Mouse (Mus musculus): ENCODE results near the gene Sirt7. TPM values are rescaled to one million over a fixed set of nuclear protein-coding genes. Genes with fewer than 3 reads are reported as not detected.

The Sirt7 gene
- polyA plus RNA-seq, 1 experiment from 2014 or later: 48.2 TPM

GRCm38 (mm10) chr11:120633520-120634343 lies 8.7 kb upstream of the Sirt7 start, which contains the start of gene Mafg:
Mafg (minus strand) TSS chr11:120633600.
- peak; percentile 93 for ATAC-seq (ENCODE audit: low FRiP score, low read depth)
- H3K27me3 ChIP-seq: no peaks in the 10 kb centered on the region
- H3K9ac ChIP-seq (replicated peaks): peak within 1 kb of the TSS; percentile 93
- 13% methylated on average over 57 of the region's 58 CpGs for WGBS
- peak within 1 kb of the TSS; percentile 97 for H3K4me3 ChIP-seq
- H3K4me2 ChIP-seq (replicated peaks): peak within 1 kb of the TSS; percentile 96
- H3K27ac ChIP-seq (replicated peaks): peak within 1 kb of the TSS; percentile 85
- H3K4me1 ChIP-seq: peaks cover 35% of the 10 kb centered on the region
- H3K9me3 ChIP-seq: no peaks in the 10 kb centered on the region
- H3K36me3 ChIP-seq: peaks cover 8% of the 10 kb centered on the region

GRCm38 (mm10) chr11:120632559-120633519 lies 7.8 kb upstream of the Sirt7 start:
- under 1% methylated on average over 97 of the region's 116 CpGs for WGBS
- peak overlapping the region; percentile 85 for H3K27ac ChIP-seq (replicated peaks)

GRCm38 (mm10) chr11:120631726-120632448 lies 6.8 kb upstream of the Sirt7 start:
- H3K4me1 ChIP-seq: peaks cover 35% of the 10 kb centered on the region
- H3K9me3 ChIP-seq: no peaks in the 10 kb centered on the region
- ATAC-seq (ENCODE audit: low FRiP score, low read depth): no peak
- H3K4me3 ChIP-seq: peak overlapping the region; percentile 97
- no peaks in the 10 kb centered on the region for H3K27me3 ChIP-seq
- WGBS: 66% methylated on average over 4 of the region's 4 CpGs
- peak overlapping the region; percentile 93 for H3K9ac ChIP-seq (replicated peaks)
- peak overlapping the region; percentile 96 for H3K4me2 ChIP-seq (replicated peaks)
- H3K27ac ChIP-seq (replicated peaks): peak overlapping the region; percentile 85
- H3K36me3 ChIP-seq: peaks cover 20% of the 10 kb centered on the region

More at GRCm38 (mm10) chr11:120632559-120633519, 7.8 kb upstream of the Sirt7 start:
- peaks cover 35% of the 10 kb centered on the region for H3K4me1 ChIP-seq
- peaks cover 11% of the 10 kb centered on the region for H3K36me3 ChIP-seq
- no peaks in the 10 kb centered on the region for H3K27me3 ChIP-seq
- no peaks in the 10 kb centered on the region for H3K9me3 ChIP-seq
- H3K9ac ChIP-seq (replicated peaks): peak overlapping the region; percentile 93
- peak overlapping the region; percentile 96 for H3K4me2 ChIP-seq (replicated peaks)
- H3K4me3 ChIP-seq: peak overlapping the region; percentile 97
- ATAC-seq (ENCODE audit: low FRiP score, low read depth): peak; percentile 84

GRCm38 (mm10) chr11:120630881-120631725 lies 6.1 kb upstream of the Sirt7 start:
- ATAC-seq (ENCODE audit: low FRiP score, low read depth): no peak
- 42% methylated on average over 7 of the region's 7 CpGs for WGBS

GRCm38 (mm10) chr11:120630401-120630871 lies 5.4 kb upstream of the Sirt7 start:
- Histone ChIP-seq H3K4me2 (replicated peaks) (no peak overlapping the region), H3K27me3 (no peaks in the 10 kb centered on the region), H3K4me1 (peaks cover 39% of the 10 kb centered on the region), H3K27ac (replicated peaks) (peak overlapping the region; percentile 10; the same call in 1 of the 2 replicates), H3K36me3 (peaks cover 20% of the 10 kb centered on the region), H3K9me3 (no peaks in the 10 kb centered on the region), H3K9ac (replicated peaks) (peak overlapping the region; percentile 46), H3K4me3 (no peak overlapping the region)
- no peak for ATAC-seq (ENCODE audit: low FRiP score, low read depth)
- 31% methylated on average over 5 of the region's 5 CpGs for WGBS

More at GRCm38 (mm10) chr11:120630881-120631725, 6.1 kb upstream of the Sirt7 start:
- H3K9ac ChIP-seq (replicated peaks): peak overlapping the region; percentile 46
- H3K4me2 ChIP-seq (replicated peaks): peak overlapping the region; percentile 96
- peak overlapping the region; percentile 10; the same call in 1 of the 2 replicates for H3K27ac ChIP-seq (replicated peaks)
- no peaks in the 10 kb centered on the region for H3K27me3 ChIP-seq
- H3K9me3 ChIP-seq: no peaks in the 10 kb centered on the region
- H3K36me3 ChIP-seq: peaks cover 20% of the 10 kb centered on the region
- H3K4me1 ChIP-seq: peaks cover 35% of the 10 kb centered on the region
- H3K4me3 ChIP-seq: peak overlapping the region; percentile 97; the same call in 1 of the 2 replicates

- Histone ChIP-seq H3K4me2 (replicated peaks) (peak overlapping the region; percentile 17; the same call in 1 of the 2 replicates), H3K27ac (replicated peaks) (no peak overlapping the region), H3K36me3 (peaks cover 20% of the 10 kb centered on the region), H3K27me3 (no peaks in the 10 kb centered on the region), H3K4me1 (peaks cover 43% of the 10 kb centered on the region), H3K9me3 (no peaks in the 10 kb centered on the region), H3K9ac (replicated peaks) (peak overlapping the region; percentile 46; the same call in 1 of the 2 replicates), H3K4me3 (0 out of 2 replicates have a peak overlapping the region, but pooled peaks have one; percentile 4)
- WGBS: 28% methylated on average over 7 of the region's 7 CpGs
- no peak for ATAC-seq (ENCODE audit: low FRiP score, low read depth)
Observed at GRCm38 (mm10) chr11:120629911-120630310, 4.9 kb upstream of the Sirt7 start.

GRCm38 (mm10) chr11:120629341-120629730 lies 4.3 kb upstream of the Sirt7 start:
- Histone ChIP-seq H3K9ac (replicated peaks) (peak overlapping the region; percentile 46), H3K9me3 (no peaks in the 10 kb centered on the region), H3K27me3 (no peaks in the 10 kb centered on the region), H3K36me3 (peaks cover 20% of the 10 kb centered on the region), H3K4me1 (peaks cover 43% of the 10 kb centered on the region), H3K4me2 (replicated peaks) (no peak overlapping the region), H3K27ac (replicated peaks) (no peak overlapping the region), H3K4me3 (0 out of 2 replicates have a peak overlapping the region, but pooled peaks have one; percentile 4)
- 79% methylated on average over 23 of the region's 23 CpGs for WGBS
- ATAC-seq (ENCODE audit: low FRiP score, low read depth): no peak

- Histone ChIP-seq H3K4me1 (peaks cover 49% of the 10 kb centered on the region), H3K27ac (replicated peaks) (no peak overlapping the region), H3K4me2 (replicated peaks) (no peak overlapping the region), H3K4me3 (no peak overlapping the region), H3K9me3 (no peaks in the 10 kb centered on the region), H3K27me3 (no peaks in the 10 kb centered on the region), H3K9ac (replicated peaks) (no peak overlapping the region), H3K36me3 (peaks cover 20% of the 10 kb centered on the region)
- 95% methylated on average over 23 of the region's 23 CpGs for WGBS
- no peak for ATAC-seq (ENCODE audit: low FRiP score, low read depth)
Observed at GRCm38 (mm10) chr11:120628601-120629340, 3.7 kb upstream of the Sirt7 start.

GRCm38 (mm10) chr11:120627468-120628300 lies 2.6 kb upstream of the Sirt7 start:
- H3K9me3 ChIP-seq: no peaks in the 10 kb centered on the region
- WGBS: 85% methylated on average over 22 of the region's 22 CpGs
- no peak for ATAC-seq (ENCODE audit: low FRiP score, low read depth)
- H3K4me2 ChIP-seq (replicated peaks): no peak overlapping the region
- H3K27me3 ChIP-seq: no peaks in the 10 kb centered on the region
- peaks cover 20% of the 10 kb centered on the region for H3K36me3 ChIP-seq
- H3K4me3 ChIP-seq: no peak overlapping the region
- no peak overlapping the region for H3K27ac ChIP-seq (replicated peaks)
- H3K9ac ChIP-seq (replicated peaks): no peak overlapping the region
- peaks cover 54% of the 10 kb centered on the region for H3K4me1 ChIP-seq

All from midbrain, embryonic 12.5 days (tissue).